Mouse (Mus musculus): ENCODE data around the gene Slc25a44. TPM values are rescaled to one million over a fixed set of nuclear protein-coding genes. Genes with fewer than 3 reads are reported as not detected.
"Not testable (repeated sequence)": the region's sequence is repeated elsewhere in the genome, so short reads cannot be mapped to it uniquely, and the experiment has no call there.

The Slc25a44 gene
- polyA plus RNA-seq, 1 experiment from 2014 or later, result 21.7 TPM

DNA sequence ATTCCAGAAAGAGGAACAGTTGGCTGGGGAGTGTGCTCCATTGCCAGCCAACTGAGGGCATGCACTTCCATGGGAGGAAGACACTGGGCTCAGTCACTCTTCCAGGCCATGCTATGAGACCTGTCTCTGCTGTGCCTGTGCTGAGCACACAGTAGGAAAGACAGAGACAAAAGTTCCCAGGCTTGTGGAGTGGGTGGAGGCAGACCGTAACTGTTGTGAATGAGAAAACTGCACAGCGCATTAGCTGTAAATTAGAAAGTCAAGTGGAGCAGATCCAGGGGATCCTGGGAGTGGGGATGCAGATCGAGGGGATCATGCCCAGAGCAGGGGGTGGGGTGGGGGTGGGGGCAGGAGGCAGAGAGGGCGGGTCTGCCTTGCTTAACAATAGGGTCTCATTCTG lies 14.6 kb upstream of the Slc25a44 start:
- H3K4me2 ChIP-seq (replicated peaks; ENCODE audit: low read depth, low read length), result no peak overlapping the region
- H3K27ac ChIP-seq (ENCODE audit: low read length), result no peak overlapping the region
- H3K27me3 ChIP-seq (ENCODE audit: insufficient read depth, low read length), result no peaks in the 10 kb centered on the region
- H3K9ac ChIP-seq (replicated peaks; ENCODE audit: low read length), result no peak overlapping the region
- no peak overlapping the region for H3K4me3 ChIP-seq (ENCODE audit: low read length)
- no peaks in the 10 kb centered on the region for H3K9me3 ChIP-seq (ENCODE audit: low read length)
- peaks cover 45% of the 10 kb centered on the region for H3K4me1 ChIP-seq (ENCODE audit: insufficient read depth, low read length)
- 58% methylated on average over 4 of the region's 4 CpGs for WGBS
- ATAC-seq (ENCODE audit: low FRiP score, low TSS enrichment), result no peak
- H3K36me3 ChIP-seq (ENCODE audit: insufficient read depth, low read length), result no peaks in the 10 kb centered on the region

DNA sequence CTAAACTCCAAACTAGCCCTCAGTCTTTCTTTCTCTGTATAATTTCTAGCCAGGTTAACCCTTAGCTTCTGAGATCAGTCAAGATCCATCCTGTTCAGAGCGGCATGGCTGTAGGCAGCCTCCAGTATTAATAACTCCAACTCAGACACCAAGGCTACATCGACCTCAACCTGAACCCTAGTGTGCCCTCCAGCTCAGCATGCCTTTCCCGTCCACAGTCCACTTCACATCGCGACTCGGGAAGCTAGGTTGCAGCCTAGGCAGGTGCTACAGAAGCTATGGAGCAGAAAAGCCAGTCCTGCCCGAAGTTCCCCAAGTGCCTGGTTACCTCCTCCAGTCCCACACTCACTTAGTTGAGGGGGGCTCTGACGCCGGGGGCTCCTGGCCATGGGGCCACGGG lies 12.5 kb upstream of the Slc25a44 start:
- H3K9me3 ChIP-seq (ENCODE audit: low read length), result no peaks in the 10 kb centered on the region
- peak overlapping the region; percentile 36 for H3K4me3 ChIP-seq (ENCODE audit: low read length)
- H3K27ac ChIP-seq (ENCODE audit: low read length), result peak overlapping the region; percentile 91
- no peaks in the 10 kb centered on the region for H3K36me3 ChIP-seq (ENCODE audit: insufficient read depth, low read length)
- ATAC-seq (ENCODE audit: low FRiP score, low TSS enrichment), result peak; percentile 62
- peak overlapping the region; percentile 55 for H3K4me2 ChIP-seq (replicated peaks; ENCODE audit: low read depth, low read length)
- H3K27me3 ChIP-seq (ENCODE audit: insufficient read depth, low read length), result no peaks in the 10 kb centered on the region
- 53% methylated on average over 10 of the region's 10 CpGs for WGBS
- peaks cover 45% of the 10 kb centered on the region for H3K4me1 ChIP-seq (ENCODE audit: insufficient read depth, low read length)
- H3K9ac ChIP-seq (replicated peaks; ENCODE audit: low read length), result peak overlapping the region; percentile 47

DNA sequence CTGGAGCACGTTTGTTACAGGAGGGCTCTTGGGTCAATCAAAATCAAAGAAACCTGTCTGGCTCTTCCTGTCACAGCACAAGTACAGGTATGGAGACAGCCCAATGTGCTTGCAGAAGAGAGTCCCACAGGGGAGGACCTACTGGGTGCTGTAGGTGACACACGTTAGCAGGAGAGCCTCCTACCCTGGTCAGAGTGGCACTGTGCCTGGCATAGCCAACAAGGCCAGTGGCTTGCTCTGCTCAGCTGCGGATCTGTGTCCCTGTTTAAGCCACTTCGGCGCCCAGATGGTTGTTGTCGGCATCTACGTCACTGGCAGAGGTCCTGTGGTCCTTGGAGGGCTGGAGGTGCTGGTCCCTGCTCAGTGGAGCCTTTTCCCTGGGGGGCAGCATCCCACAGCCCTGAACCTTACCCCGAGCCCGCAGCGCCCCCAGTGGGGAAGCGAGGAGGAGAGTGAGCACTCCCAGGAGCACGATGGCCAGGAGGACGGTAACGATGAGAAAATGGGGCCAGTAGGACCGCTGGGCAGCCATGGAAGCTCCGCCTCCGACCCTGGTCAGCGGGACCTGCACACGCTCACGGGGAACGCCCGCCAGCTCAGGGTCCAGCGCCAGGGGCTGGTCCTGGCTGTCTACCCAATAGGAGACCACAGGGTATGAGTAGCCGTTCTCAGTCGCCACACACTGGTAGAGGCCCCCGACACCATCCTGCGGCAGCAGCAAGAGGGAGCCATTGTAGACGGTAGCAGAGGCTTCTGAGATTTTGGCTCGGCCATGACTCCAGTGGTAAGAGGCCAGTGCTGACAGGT lies 11.7 kb upstream of the Slc25a44 start:
- Histone ChIP-seq H3K9me3 (ENCODE audit: low read length) (no peaks in the 10 kb centered on the region), H3K27me3 (ENCODE audit: insufficient read depth, low read length) (no peaks in the 10 kb centered on the region), H3K4me2 (replicated peaks; ENCODE audit: low read depth, low read length) (peak overlapping the region; percentile 55), H3K27ac (ENCODE audit: low read length) (peak overlapping the region; percentile 91), H3K36me3 (ENCODE audit: insufficient read depth, low read length) (no peaks in the 10 kb centered on the region), H3K4me1 (ENCODE audit: insufficient read depth, low read length) (peaks cover 45% of the 10 kb centered on the region), H3K9ac (replicated peaks; ENCODE audit: low read length) (peak overlapping the region; percentile 47), H3K4me3 (ENCODE audit: low read length) (peak overlapping the region; percentile 36)
- ATAC-seq (ENCODE audit: low FRiP score, low TSS enrichment), result peak; percentile 94
- WGBS, result 6% methylated on average over 29 of the region's 29 CpGs

DNA sequence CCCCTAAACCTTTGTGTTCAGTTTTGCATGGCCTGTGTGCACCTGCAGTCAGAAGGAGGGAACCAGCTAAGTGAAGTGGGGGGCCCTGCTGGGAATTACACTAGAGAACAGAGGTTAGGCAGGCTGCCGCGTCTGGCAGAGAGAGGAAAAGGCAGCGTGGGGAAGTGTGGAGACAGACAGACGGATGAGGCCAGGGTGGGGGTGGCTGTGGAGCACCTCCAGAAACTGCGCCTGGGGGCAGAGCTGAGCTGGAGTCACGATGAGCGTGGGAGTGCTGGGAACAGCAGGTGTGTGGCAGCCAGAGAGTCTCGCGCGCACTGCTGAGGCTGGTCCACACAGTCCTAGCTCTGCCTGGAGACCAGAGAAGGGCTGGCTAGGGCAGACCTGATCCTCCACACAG lies 10.6 kb upstream of the Slc25a44 start:
- H3K36me3 ChIP-seq (ENCODE audit: insufficient read depth, low read length), result no peaks in the 10 kb centered on the region
- no peak overlapping the region for H3K9ac ChIP-seq (replicated peaks; ENCODE audit: low read length)
- no peaks in the 10 kb centered on the region for H3K27me3 ChIP-seq (ENCODE audit: insufficient read depth, low read length)
- peaks cover 38% of the 10 kb centered on the region for H3K4me1 ChIP-seq (ENCODE audit: insufficient read depth, low read length)
- H3K9me3 ChIP-seq (ENCODE audit: low read length), result no peaks in the 10 kb centered on the region
- ATAC-seq (ENCODE audit: low FRiP score, low TSS enrichment), result no peak
- no peak overlapping the region for H3K4me2 ChIP-seq (replicated peaks; ENCODE audit: low read depth, low read length)
- H3K27ac ChIP-seq (ENCODE audit: low read length), result 0 out of 2 replicates have a peak overlapping the region, but pooled peaks have one; percentile 3
- WGBS, result 41% methylated on average over 10 of the region's 10 CpGs
- H3K4me3 ChIP-seq (ENCODE audit: low read length), result no peak overlapping the region

DNA sequence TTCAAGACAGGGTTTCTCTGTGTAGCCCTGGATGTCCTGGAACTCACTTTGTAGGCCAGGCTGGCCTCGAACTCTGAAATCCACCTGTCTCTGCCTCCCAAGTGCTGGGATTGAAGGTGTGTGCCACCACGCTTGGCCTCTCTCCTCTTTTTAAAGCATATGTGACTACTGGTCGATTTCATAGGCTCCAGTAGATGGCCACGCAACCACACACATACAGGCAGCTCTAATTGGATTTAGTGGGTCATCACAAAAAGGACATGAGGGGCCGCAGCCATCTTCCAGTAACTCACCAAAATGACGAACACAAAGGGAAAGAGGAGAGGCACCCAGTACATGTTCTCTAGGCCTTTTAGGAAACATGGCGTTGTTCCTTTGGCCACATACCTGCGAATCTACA lies 3.7 kb upstream of the Slc25a44 start:
- H3K9ac ChIP-seq (replicated peaks; ENCODE audit: low read length); H3K27ac ChIP-seq (ENCODE audit: low read length); H3K27me3 ChIP-seq (ENCODE audit: insufficient read depth, low read length); H3K4me2 ChIP-seq (replicated peaks; ENCODE audit: low read depth, low read length); H3K36me3 ChIP-seq (ENCODE audit: insufficient read depth, low read length); H3K4me1 ChIP-seq (ENCODE audit: insufficient read depth, low read length); H3K4me3 ChIP-seq (ENCODE audit: low read length); H3K9me3 ChIP-seq (ENCODE audit: low read length); ATAC-seq (ENCODE audit: low FRiP score, low TSS enrichment): not testable (repeated sequence)
- WGBS, result 65% methylated on average over 8 of the region's 8 CpGs

DNA sequence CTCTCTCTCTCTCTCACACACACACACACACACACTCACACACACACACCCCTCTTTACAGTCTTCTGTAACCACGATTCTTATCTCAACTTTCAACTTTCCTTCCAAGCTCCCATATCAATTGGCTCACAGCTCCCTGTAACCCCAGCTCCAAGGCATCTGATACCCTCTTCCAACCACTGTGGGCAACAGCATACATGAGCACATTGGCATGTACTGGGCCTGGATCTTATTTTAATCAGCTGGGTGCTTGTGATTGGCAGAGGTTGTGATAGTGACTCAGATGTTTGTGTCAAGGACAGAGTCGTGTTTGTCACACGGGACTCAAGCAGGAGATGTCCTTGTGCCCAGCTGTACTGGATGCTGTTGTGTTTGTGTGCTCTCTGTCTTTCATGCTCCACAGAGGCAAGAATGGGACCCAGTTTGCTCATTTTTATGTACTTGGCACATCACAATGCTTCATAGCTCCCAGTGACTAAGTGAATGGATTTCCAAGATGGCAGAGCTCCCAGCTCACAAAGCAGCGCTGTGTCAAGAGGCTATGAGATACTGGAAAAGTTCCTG lies 2.5 kb upstream of the Slc25a44 start:
- ATAC-seq (ENCODE audit: low FRiP score, low TSS enrichment), result no peak
- no peak overlapping the region for H3K4me3 ChIP-seq (ENCODE audit: low read length)
- 83% methylated on average over 4 of the region's 4 CpGs for WGBS

DNA sequence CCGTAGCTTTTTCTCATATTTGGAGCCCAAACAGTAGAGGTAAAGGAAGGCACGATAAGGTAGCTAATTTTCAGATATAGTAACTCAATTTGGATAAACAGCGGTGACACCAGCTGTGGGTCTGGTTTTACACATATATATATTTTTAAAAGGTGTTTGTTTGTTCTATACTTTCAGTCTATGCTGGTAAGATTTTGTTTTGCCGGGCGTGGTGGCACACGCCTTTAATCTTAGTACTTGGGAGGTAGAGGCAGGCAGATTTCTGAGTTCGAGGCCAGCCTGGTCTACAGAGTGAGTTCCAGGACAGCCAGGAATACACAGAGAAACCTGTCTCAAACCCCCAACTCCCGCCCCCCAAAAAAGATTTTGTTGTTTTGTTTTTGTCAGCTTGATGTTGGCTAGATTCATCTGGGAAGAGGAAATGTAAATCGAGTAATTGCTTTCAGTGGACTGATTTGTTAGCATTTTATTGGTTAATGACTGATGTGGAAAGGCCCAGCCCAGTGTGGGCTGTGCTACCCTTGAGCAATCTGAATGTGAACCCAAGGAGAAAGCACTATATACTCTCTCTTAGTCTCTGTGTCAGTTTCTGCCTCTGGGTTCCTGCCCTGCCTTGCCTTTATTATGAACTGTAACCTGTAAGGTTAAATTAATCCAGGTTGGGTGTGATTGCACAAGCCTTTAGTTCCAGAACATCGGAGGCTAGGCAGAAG lies 925 bp upstream of the Slc25a44 start:
- Histone ChIP-seq H3K27ac (ENCODE audit: low read length) (peak overlapping the region; percentile 68), H3K4me3 (ENCODE audit: low read length) (no peak overlapping the region), H3K9me3 (ENCODE audit: low read length) (no peaks in the 10 kb centered on the region), H3K9ac (replicated peaks; ENCODE audit: low read length) (no peak overlapping the region), H3K27me3 (ENCODE audit: insufficient read depth, low read length) (no peaks in the 10 kb centered on the region), H3K4me1 (ENCODE audit: insufficient read depth, low read length) (peaks cover 16% of the 10 kb centered on the region), H3K36me3 (ENCODE audit: insufficient read depth, low read length) (peaks cover 5% of the 10 kb centered on the region), H3K4me2 (replicated peaks; ENCODE audit: low read depth, low read length) (peak overlapping the region; percentile 95; the same call in 1 of the 2 replicates)
- ATAC-seq (ENCODE audit: low FRiP score, low TSS enrichment), result no peak
- WGBS, result 78% methylated on average over 10 of the region's 10 CpGs

More for the DNA sequence above, 2.5 kb upstream of the Slc25a44 start:
- no peak overlapping the region for H3K27ac ChIP-seq (ENCODE audit: low read length)
- H3K4me2 ChIP-seq (replicated peaks; ENCODE audit: low read depth, low read length), result no peak overlapping the region
- H3K4me1 ChIP-seq (ENCODE audit: insufficient read depth, low read length), result peaks cover 15% of the 10 kb centered on the region
- no peaks in the 10 kb centered on the region for H3K36me3 ChIP-seq (ENCODE audit: insufficient read depth, low read length)
- no peaks in the 10 kb centered on the region for H3K9me3 ChIP-seq (ENCODE audit: low read length)
- H3K27me3 ChIP-seq (ENCODE audit: insufficient read depth, low read length), result no peaks in the 10 kb centered on the region
- H3K9ac ChIP-seq (replicated peaks; ENCODE audit: low read length), result no peak overlapping the region

DNA sequence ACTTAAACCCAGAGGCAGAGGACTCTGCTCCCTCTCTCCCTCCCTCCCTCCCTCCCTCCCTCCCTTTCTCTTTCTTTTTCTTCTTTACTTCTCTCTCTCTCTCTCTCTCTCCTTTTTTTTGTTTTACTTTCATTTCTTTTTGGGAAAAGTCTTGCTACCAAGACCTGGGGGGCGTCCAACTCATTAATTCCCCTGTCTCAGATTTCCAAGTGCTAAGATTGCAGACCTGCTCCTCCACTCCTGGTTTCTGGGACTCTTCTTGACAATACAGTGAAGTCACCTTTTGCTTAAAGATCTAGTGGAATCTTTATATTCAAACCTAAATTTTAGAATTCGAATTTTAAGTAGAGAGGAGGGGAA lies 371 bp upstream of the Slc25a44 start:
- peak overlapping the region; percentile 95 for H3K4me2 ChIP-seq (replicated peaks; ENCODE audit: low read depth, low read length)

DNA sequence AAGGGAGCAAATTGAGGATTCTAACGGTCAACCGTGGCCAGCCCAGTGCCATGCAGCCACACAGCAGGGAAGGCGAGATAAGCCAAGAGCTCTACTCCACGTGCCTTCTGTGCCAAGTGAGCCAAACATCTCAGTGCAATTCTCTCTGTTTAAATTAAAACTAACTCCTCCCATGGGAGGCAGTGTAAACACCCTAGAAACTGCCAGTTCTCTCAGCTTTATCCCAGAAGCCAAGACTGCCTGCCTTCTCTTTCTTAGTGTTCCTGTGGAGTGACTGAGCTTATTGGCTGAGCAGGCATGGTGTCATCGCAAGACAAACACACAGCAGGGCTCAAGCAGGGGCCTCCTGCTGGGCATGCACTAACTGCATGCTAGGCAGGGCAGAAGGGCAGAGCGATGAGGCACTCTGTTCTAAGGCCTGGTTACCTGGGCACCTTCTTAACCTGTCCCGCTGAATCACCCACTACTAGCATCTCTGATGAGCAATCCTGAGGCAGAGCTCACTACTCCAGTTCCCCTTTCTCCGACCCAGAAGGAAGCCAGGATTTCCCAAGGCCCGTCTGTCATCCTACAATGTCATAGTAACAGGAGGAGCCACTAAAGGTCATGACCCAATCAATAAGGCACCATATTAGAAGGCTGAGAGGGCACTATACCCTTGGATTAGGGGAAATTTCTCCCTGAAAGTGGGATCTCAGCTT lies 2.8 kb downstream of the Slc25a44 start:
- WGBS, result 44% methylated on average over 9 of the region's 9 CpGs
- Histone ChIP-seq H3K9ac (replicated peaks; ENCODE audit: low read length) (peak overlapping the region; percentile 42; the same call in 1 of the 2 replicates), H3K4me1 (ENCODE audit: insufficient read depth, low read length) (peaks cover 16% of the 10 kb centered on the region), H3K27ac (ENCODE audit: low read length) (no peak overlapping the region), H3K4me3 (ENCODE audit: low read length) (no peak overlapping the region), H3K36me3 (ENCODE audit: insufficient read depth, low read length) (peaks cover 31% of the 10 kb centered on the region), H3K9me3 (ENCODE audit: low read length) (no peaks in the 10 kb centered on the region), H3K4me2 (replicated peaks; ENCODE audit: low read depth, low read length) (no peak overlapping the region), H3K27me3 (ENCODE audit: insufficient read depth, low read length) (no peaks in the 10 kb centered on the region)
- no peak for ATAC-seq (ENCODE audit: low FRiP score, low TSS enrichment)

More for the DNA sequence above, 371 bp upstream of the Slc25a44 start:
- H3K9me3 ChIP-seq (ENCODE audit: low read length), result no peaks in the 10 kb centered on the region
- ATAC-seq (ENCODE audit: low FRiP score, low TSS enrichment), result peak; percentile 24; the same call in 1 of the 2 replicates
- WGBS, result 2% methylated on average over 2 of the region's 2 CpGs
- no peaks in the 10 kb centered on the region for H3K27me3 ChIP-seq (ENCODE audit: insufficient read depth, low read length)
- H3K9ac ChIP-seq (replicated peaks; ENCODE audit: low read length), result no peak overlapping the region
- H3K4me3 ChIP-seq (ENCODE audit: low read length), result peak overlapping the region; percentile 94
- H3K4me1 ChIP-seq (ENCODE audit: insufficient read depth, low read length), result peaks cover 16% of the 10 kb centered on the region
- peaks cover 11% of the 10 kb centered on the region for H3K36me3 ChIP-seq (ENCODE audit: insufficient read depth, low read length)
- H3K27ac ChIP-seq (ENCODE audit: low read length), result peak overlapping the region; percentile 68

All from kidney, embryonic 16.5 days (tissue).